Mouse (Mus musculus) brain, embryonic 14.5 days (tissue): ENCODE results near the gene Clcn2.

Source experiments
- CTCF ChIP-seq: fragments of 200-500 bp; IDR thresholded peaks from 2 replicates; pipeline ENCODE4 v1.5.1; 2012; ENCODE audit warnings: inconsistent platforms, mild to moderate bottlenecking, moderate library complexity, borderline replicate concordance; ENCODE audit not compliant: insufficient read depth, insufficient read length; ENCODE audit errors: extremely low read depth
- POLR2A ChIP-seq: fragments of 200-500 bp; IDR thresholded peaks from 2 replicates; pipeline ENCODE4 v1.6.1; 2012; ENCODE audit warnings: mild to moderate bottlenecking, inconsistent platforms, borderline replicate concordance; ENCODE audit not compliant: poor library complexity, insufficient read depth, insufficient read length, severe bottlenecking; ENCODE audit errors: extremely low read depth

DNA sequence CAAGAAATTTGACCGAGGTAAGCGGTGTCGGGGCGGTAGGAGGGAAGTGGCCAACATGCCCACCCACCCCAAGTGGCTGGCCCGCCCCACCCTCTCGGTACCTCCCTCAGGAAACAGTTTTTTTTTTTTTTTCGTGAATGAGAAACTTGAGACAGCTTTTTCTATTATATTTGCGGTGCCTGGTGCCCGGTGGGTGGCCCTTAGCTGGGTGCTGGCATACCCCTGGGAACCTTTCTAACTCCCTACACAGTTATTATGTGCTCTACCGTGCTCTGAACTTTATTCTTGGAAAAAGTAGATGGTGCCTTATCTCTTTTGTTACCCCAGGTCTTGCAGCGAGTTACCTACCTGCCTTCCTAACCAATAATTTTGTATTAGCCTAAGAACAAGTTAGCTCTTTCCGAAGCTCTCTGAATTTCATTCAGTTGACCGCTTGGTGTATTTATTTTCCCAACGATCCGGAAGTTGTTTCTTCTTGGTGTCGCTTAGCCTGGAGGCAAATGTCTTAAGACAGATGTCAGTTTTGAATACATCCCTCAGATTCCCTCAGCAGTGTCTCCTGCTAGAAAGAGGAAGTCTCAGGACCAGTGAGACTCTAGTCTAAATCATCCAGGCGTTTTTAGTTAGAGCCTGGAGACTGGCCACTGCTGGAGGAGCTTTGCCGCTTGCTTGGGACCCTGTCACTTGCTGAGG, 578 bp upstream of the Clcn2 start:
- TF ChIP-seq CTCF, result no peak
- TF ChIP-seq POLR2A, result no peak
